Mouse (Mus musculus): ENCODE measurements around the gene Prrx2.

Gene Prrx2

GRCm38 (mm10) chr2:30823385-30824153, 11.2 kb upstream of the Prrx2 start:
- no peak for DNase-seq (ENCODE audit: low spot score)

GRCm38 (mm10) chr2:30826825-30827748, 7.7 kb upstream of the Prrx2 start:
- peak; percentile 53 for DNase-seq (ENCODE audit: low spot score)

DNA sequence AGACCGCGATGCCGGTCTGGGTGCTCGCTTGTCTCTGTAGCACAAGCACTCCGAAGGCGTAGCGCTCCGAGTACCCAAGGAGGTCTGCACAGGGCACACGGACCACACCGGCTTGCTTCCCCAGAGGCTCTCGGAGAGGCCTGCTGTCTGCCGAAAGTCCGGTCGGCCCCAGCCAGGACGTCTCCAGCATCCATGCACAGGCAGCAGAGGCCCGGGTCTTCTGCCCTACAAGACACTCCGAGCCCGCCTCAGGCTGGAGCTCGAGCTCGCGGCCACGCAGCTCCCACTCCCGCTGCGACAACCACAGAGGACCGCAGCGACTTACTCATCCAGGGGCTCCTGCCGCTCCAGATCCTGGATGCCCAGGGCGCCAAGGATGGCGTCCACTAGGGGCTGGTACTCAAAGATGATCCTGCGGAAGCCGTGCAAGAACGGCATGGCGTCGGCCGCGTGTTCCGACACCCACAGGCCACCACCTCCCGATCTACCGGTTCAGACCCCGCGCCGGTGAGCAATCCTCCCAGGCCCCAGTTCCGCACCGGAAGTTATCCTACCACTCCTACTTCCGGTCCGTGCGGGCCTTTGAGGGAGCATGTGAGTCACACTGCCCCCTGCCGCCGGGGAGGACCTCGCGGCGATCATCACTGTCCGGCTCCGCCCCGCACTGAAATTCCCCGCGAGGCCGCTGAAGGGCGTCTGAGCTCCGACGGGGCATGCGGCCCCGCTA, 6.9 kb upstream of the Prrx2 start:
- peak; percentile 92 for DNase-seq (ENCODE audit: low spot score)

DNA sequence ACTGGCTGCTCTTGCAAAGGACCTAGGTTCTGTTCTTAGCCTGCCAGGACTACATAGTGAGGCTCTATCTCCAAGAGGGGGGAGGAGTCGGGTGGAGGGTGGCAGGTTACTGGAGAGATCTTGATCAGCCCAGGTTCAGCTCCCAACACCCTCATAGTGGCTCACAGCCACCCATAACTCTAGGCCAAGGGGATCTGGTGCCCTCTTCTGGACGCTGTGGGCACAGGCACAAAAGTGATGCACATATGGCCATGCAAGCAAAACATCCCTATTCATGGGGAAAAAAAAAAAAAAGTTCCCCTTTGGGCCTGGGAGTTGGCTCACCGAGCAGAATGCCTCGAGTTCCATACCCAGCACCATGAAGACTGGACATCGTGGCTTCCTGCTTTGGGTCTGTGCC, 5.5 kb upstream of the Prrx2 start:
- no peak for DNase-seq (ENCODE audit: low spot score)

DNA sequence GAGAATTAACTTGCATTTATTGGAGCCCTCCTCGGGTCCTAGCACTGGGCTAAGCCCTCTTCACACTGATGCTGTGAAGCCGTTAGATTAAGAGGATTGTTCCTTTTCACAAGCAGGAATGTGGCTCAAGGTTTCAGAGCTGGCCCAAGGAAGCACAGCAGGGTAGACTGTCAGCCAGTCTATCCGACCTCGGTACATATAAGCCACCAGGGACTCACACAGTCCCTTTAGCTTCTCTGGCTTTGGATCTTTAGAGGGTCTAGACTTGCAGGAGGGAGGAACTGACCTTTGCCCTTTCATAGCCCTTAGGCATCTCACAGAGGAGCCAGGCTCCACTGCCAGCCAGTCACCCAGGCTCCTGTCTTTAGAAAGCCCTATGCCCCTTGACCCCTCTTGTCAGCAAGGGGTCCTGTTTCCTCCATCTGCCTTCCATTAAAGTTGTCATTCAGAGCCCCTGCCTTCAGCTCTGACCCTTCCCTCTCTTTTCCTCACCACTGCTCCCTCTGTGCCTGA, 4.4 kb upstream of the Prrx2 start, which contains the start of gene Asb6:
Gene Asb6, minus strand, starts transcription at position 51 of the 513 bp plus-strand sequence.
- DNase-seq (ENCODE audit: low spot score), result no peak

- no peak for DNase-seq (ENCODE audit: low spot score)
These were observed 1.1 kb upstream of the Prrx2 start for GRCm38 (mm10) chr2:30833644-30834043.

DNA sequence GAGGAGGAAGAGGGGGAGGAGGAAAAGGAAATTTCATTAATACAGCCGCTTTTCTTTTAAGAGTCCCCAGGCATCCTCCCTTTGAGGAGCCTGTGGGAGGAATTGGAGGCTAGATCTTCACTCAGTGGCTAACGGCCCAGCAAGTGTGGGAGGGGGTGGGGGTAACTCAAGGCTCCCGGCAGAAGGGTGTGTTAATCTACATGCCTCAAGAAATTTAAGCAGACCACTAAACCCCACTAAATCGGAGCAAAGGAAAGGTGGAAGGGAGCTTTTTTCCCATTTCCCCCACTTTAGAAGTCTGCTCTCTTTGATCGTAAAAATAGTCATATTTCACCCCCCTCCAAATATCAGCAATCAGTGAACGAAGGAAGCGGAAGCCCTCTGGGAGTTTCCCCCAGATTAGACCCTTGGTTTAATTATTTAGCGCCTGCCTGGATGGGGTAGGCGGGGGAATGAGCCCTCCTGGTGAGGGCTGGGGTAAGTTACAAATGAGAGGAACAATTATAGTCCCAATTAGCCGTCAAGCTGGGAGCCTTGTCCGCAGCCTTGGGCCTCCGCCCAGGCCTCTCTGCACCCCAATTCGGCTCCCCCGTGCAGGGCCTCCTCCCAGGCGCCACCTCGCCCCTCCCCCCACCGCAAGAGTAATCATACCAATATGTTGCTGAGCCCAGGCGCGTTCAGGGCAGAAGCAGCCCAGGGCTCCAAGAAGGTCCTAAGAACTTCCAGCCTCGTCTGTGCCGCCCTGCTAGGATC, 1.6 kb downstream of the Prrx2 start:
- no peak for DNase-seq (ENCODE audit: low spot score)

DNA sequence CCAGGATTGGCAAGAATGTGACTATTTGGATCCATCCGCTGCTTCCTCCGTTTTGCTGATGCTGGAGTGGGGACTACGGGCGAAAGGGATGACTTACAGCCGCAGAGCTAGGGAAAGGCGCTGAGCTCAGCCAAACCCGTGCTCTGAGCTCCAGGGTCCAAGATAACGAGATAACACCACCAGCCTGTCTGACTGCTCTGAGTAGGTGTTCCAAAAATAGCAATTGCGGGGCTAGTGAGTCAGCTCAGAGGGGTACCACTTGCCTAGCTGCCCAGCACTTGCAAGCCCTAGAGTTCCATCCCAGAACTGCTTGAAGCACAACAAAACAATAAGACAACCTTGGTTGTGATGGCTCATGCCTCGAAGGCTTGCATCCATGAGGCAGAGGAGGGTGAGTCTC, 7.8 kb downstream of the Prrx2 start:
- no peak for DNase-seq (ENCODE audit: low spot score)

GRCm38 (mm10) chr2:30845152-30846070, 10.6 kb downstream of the Prrx2 start:
- DNase-seq (ENCODE audit: low spot score), result no peak

- DNase-seq (ENCODE audit: low spot score), result no peak
These were observed 11.5 kb downstream of the Prrx2 start for GRCm38 (mm10) chr2:30846236-30846635.

- no peak for DNase-seq (ENCODE audit: low spot score)
These were observed 12.0 kb downstream of the Prrx2 start for GRCm38 (mm10) chr2:30846723-30847122.

DNA sequence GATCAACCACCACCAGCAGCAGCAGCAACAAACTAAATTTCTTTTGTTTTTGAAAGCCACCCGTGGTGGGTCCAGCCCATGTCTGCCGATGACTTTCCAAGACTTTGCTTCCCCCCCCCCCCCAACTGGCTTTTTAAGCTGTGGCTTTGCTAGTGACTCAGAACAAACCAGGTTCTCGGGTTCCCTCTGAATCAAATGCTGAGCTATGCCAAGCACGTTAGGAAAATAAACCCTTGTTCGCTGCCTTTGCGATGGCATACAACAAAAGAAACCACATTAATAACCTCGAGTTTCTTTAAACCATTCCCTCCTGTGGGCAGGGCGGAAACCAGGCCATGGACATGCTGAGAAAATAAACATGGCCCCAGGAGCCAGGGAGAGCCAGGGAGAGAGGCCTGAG, 13.4 kb downstream of the Prrx2 start:
- no peak for DNase-seq (ENCODE audit: low spot score)

- no peak for DNase-seq (ENCODE audit: low spot score)
These were observed 15.8 kb downstream of the Prrx2 start for GRCm38 (mm10) chr2:30850581-30850980.

- DNase-seq (ENCODE audit: low spot score), result no peak
These were observed 18.1 kb downstream of the Prrx2 start for GRCm38 (mm10) chr2:30852771-30853313.

GRCm38 (mm10) chr2:30857076-30857475, 22.3 kb downstream of the Prrx2 start:
- no peak for DNase-seq (ENCODE audit: low spot score)

GRCm38 (mm10) chr2:30859782-30860181, 25.0 kb downstream of the Prrx2 start:
- DNase-seq (ENCODE audit: low spot score), result no peak

GRCm38 (mm10) chr2:30862081-30862480, 27.3 kb downstream of the Prrx2 start:
- DNase-seq (ENCODE audit: low spot score), result no peak

DNA sequence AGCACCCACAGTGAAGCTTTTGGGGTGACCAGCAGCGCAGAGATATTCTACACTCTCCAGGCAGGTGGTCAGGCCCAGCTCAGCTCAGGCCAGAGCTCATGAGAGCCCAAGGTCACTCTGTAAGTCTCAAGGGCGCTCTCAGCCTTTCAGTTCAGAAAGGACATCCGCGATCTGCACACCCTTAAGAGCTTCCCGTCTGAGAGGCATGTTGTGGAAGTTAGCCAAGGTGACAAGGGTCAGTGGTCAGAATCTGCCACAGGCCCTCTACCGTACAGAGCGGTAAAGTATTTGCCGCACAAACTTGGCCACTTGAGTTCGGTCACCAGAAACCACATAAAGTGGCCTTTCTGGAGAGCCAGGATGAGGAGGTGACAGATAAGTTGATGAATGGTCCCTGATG, 28.8 kb downstream of the Prrx2 start:
- no peak for DNase-seq (ENCODE audit: low spot score)

DNA sequence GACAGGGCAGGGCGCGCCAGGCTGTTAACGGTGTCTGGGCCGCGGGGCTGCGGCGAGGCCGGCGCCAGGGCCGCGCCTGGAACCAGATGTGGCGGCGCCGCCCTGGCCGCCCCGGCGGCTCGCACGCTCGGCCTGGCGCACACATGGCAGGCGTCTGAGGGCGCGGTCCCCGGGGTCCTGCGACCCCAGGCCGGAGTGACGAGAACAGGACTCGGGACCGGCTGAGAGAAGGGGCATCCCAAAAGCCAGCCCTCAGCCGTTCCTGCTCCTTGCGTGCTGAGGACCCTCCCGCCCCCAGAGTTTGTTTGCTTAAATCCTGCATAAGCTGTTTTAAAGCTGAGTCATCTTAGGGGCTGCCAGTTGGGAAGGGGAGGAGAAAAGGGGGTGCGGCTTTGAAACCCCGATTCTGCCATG, 30.2 kb downstream of the Prrx2 start:
- DNase-seq (ENCODE audit: low spot score), result no peak

- DNase-seq (ENCODE audit: low spot score), result no peak
These were observed 30.7 kb downstream of the Prrx2 start for GRCm38 (mm10) chr2:30865426-30865825.

All from testis, postnatal 14 days (tissue).